Mouse (Mus musculus): ENCODE results near the gene Tmem262.

- TF ChIP-seq TAL1 (IDR thresholded peaks at IDR 0.05; ENCODE audit: low read length) (no peak), GATA1 (IDR thresholded peaks at IDR 0.05; ENCODE audit: low read length) (no peak)
These were observed 34.2 kb upstream of the Tmem262 start for GRCm38 (mm10) chr19:6045366-6046293.

All from erythroblast, embryonic 14.5 days (primary cell).